Mouse (Mus musculus): ENCODE measurements around the gene Prr30.
"Not testable (repeated sequence)": the region's sequence is repeated elsewhere in the genome, so short reads cannot be mapped to it uniquely, and the experiment has no call there.

Prr30 gene

GRCm38 (mm10) chr14:101200230-101200629 lies at the start of gene Prr30:
TSS of gene Prr30 (minus strand) at chr14:101200330.
- in situ Hi-C loops (cut with MboI, MseI): no loop called here

- in situ Hi-C loops (cut with MboI, MseI): no loop called here
These were observed 46.7 kb upstream of the Prr30 start for GRCm38 (mm10) chr14:101246793-101247192.

- in situ Hi-C loops (cut with MboI, MseI): no loop called here
These were observed 45.6 kb upstream of the Prr30 start for GRCm38 (mm10) chr14:101245706-101246105.

- in situ Hi-C loops (cut with MboI, MseI): not testable (repeated sequence)
These were observed 44.3 kb upstream of the Prr30 start for GRCm38 (mm10) chr14:101244441-101244840.

GRCm38 (mm10) chr14:101237965-101238364 lies 37.8 kb upstream of the Prr30 start:
- in situ Hi-C loops (cut with MboI, MseI): no loop called here

GRCm38 (mm10) chr14:101229068-101229467 lies 28.9 kb upstream of the Prr30 start:
- in situ Hi-C loops (cut with MboI, MseI): no loop called here

GRCm38 (mm10) chr14:101222319-101222718 lies 22.2 kb upstream of the Prr30 start:
- in situ Hi-C loops (cut with MboI, MseI): no loop called here

GRCm38 (mm10) chr14:101172258-101172657 lies 27.9 kb downstream of the Prr30 start:
- in situ Hi-C loops (cut with MboI, MseI): loop anchor here (10.0 kb wide), 1 partner anchor 1977 kb away; no protein-coding TSS in a partner anchor

Measured in regulatory T cell (primary cell).